Mouse (Mus musculus): ENCODE data around the gene Ddx17. TPM values are rescaled to one million over a fixed set of nuclear protein-coding genes. Genes with fewer than 3 reads are reported as not detected.

Gene Ddx17
- polyA plus RNA-seq, 1 experiment from 2014 or later, result 26.9 TPM

DNA sequence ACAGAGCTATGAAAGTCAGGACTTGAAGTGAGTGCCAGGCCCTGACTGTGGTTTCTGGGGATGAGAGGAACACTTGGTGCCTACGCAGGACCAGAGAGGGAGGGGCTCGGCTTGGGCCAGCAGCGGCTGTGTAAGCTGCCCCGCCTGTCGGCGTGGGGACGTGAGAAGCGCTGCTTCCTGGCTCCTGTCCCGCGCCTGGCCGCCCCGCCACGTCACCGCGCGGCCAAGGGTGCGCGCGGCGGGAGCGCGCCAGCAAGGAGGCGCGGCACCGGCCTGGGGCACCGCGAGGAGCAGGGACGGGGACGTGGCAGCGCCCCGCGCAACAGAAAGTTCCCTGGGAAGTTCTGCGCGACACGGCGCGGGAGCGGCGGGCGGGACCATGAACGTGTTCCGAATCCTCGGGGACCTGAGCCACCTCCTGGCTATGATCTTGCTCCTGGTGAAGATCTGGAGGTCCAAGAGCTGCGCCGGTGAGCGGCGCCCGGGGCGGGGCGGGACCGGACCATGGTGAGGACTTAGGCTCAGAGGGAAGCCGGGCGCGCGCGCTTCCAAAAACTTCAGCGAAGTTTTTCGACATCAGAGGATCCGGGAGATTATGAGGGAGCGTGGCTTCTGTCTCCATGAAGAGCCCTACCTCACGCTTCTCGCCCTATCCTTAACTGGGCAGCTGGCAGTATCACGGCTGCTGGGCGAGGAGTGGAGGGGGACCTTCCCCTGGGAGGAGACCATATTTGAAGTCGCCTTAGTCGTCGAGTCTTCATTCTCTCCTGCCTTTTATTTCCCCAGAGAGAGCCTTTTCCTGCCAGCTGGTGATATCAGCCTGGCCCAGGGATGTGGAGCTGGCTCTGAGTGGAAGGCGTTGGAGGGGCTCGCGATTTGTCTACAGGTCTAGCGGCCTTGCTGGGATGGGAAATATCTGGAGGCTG, 30.1 kb downstream of the Ddx17 start, which contains the start of gene Kdelr3:
Kdelr3 (plus strand) TSS at position 241 of the 926 bp plus-strand sequence.
- H3K4me2 ChIP-seq, result peak within 1 kb of the TSS; percentile 91
- H3K4me1 ChIP-seq, result peaks cover 48% of the 10 kb centered on the region
- WGBS, result under 1% methylated on average over 71 of the region's 71 CpGs
- H3K9ac ChIP-seq, result peak within 1 kb of the TSS; percentile 87
- peak; percentile 32 for ATAC-seq (ENCODE audit: extremely low read depth, insufficient number of reproducible peaks, low FRiP score, low TSS enrichment)
- peak within 1 kb of the TSS; percentile 59 for H3K27ac ChIP-seq (replicated peaks)
- peak within 1 kb of the TSS; percentile 74 for H3K4me3 ChIP-seq
- H3K27me3 ChIP-seq (replicated peaks), result peaks cover 53% of the 10 kb centered on the region
- H3K9me3 ChIP-seq, result no peaks in the 10 kb centered on the region
- H3K36me3 ChIP-seq, result 0 out of 2 replicates have a peak, but pooled peaks cover 4% of the 10 kb centered on the region

- WGBS, result 11% methylated on average over 9 of the region's 9 CpGs
- Histone ChIP-seq H3K27ac (replicated peaks) (no peak overlapping the region), H3K4me3 (no peak overlapping the region), H3K36me3 (no peaks in the 10 kb centered on the region), H3K4me2 (no peak overlapping the region), H3K9ac (no peak overlapping the region), H3K9me3 (no peaks in the 10 kb centered on the region), H3K4me1 (peaks cover 58% of the 10 kb centered on the region), H3K27me3 (replicated peaks) (peaks cover 78% of the 10 kb centered on the region)
- ATAC-seq (ENCODE audit: extremely low read depth, insufficient number of reproducible peaks, low FRiP score, low TSS enrichment), result no peak
Measured at GRCm38 (mm10) chr15:79513940-79514339, 32.6 kb downstream of the Ddx17 start.

DNA sequence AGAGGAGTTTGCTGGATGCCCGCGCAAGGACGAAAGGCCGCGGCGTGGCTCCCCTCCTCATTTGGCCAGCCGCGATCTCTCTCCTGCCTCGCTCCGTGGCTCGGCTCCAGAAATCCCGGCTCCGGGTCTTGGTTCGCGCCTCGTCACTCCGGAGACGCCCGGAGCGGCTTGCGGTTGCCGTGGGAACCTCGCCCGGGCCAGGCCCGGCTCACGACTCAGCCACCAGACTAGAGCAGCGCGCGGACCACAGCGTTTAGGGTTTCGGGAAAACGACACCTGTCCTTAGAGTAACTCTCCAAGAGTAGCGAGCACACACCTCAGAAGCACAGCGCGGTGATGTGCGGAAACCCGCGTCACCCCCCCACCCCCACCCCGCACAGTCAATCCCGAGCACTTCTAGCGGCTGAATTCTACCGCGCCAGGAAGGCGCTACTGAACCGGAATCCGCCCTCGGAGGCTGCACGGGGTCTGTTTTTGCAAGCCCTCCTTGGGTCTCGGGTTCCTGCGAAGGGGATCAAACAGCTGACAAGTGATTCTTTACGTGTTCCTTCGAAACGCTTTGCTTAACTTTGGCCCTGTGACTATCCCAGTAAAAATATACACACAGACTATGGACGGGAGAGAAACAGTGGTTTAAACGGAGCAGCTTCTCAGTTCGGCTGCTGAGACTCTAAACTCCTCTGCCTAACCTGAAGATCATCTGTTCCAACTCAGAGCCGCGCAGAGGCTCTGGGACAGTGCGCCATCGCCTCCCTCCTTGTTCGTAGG, 34.8 kb downstream of the Ddx17 start:
- H3K27ac ChIP-seq (replicated peaks), result no peak overlapping the region
- WGBS, result 3% methylated on average over 61 of the region's 61 CpGs
- peak overlapping the region; percentile 67 for H3K9ac ChIP-seq
- no peaks in the 10 kb centered on the region for H3K9me3 ChIP-seq
- no peaks in the 10 kb centered on the region for H3K36me3 ChIP-seq
- ATAC-seq (ENCODE audit: extremely low read depth, insufficient number of reproducible peaks, low FRiP score, low TSS enrichment), result no peak
- peak overlapping the region; percentile 49 for H3K4me3 ChIP-seq
- H3K27me3 ChIP-seq (replicated peaks), result peaks cover 91% of the 10 kb centered on the region
- peak overlapping the region; percentile 77 for H3K4me2 ChIP-seq
- H3K4me1 ChIP-seq, result peaks cover 39% of the 10 kb centered on the region

GRCm38 (mm10) chr15:79510425-79510824, 36.1 kb downstream of the Ddx17 start:
- Histone ChIP-seq H3K9ac (peak overlapping the region; percentile 10; the same call in 1 of the 2 replicates), H3K4me1 (peaks cover 39% of the 10 kb centered on the region), H3K27ac (replicated peaks) (no peak overlapping the region), H3K36me3 (no peaks in the 10 kb centered on the region), H3K4me3 (no peak overlapping the region), H3K4me2 (peak overlapping the region; percentile 7), H3K27me3 (replicated peaks) (peaks cover 99% of the 10 kb centered on the region), H3K9me3 (no peaks in the 10 kb centered on the region)
- no peak for ATAC-seq (ENCODE audit: extremely low read depth, insufficient number of reproducible peaks, low FRiP score, low TSS enrichment)
- WGBS, result 71% methylated on average over 7 of the region's 7 CpGs

- H3K27ac ChIP-seq (replicated peaks), result no peak overlapping the region
- peaks cover 99% of the 10 kb centered on the region for H3K27me3 ChIP-seq (replicated peaks)
- peaks cover 43% of the 10 kb centered on the region for H3K4me1 ChIP-seq
- H3K36me3 ChIP-seq, result no peaks in the 10 kb centered on the region
- peak overlapping the region; percentile 7 for H3K4me2 ChIP-seq
- no peak overlapping the region for H3K4me3 ChIP-seq
- peak overlapping the region; percentile 10; the same call in 1 of the 2 replicates for H3K9ac ChIP-seq
- H3K9me3 ChIP-seq, result no peaks in the 10 kb centered on the region
- WGBS, result 10% methylated on average over 6 of the region's 6 CpGs
- no peak for ATAC-seq (ENCODE audit: extremely low read depth, insufficient number of reproducible peaks, low FRiP score, low TSS enrichment)
Measured at GRCm38 (mm10) chr15:79509998-79510397, 36.5 kb downstream of the Ddx17 start.

GRCm38 (mm10) chr15:79507055-79507828, 39.3 kb downstream of the Ddx17 start:
- ATAC-seq (ENCODE audit: extremely low read depth, insufficient number of reproducible peaks, low FRiP score, low TSS enrichment), result no peak
- H3K9ac ChIP-seq, result no peak overlapping the region
- H3K27ac ChIP-seq (replicated peaks), result no peak overlapping the region
- H3K9me3 ChIP-seq, result no peaks in the 10 kb centered on the region
- H3K36me3 ChIP-seq, result no peaks in the 10 kb centered on the region
- no peak overlapping the region for H3K4me3 ChIP-seq
- no peak overlapping the region for H3K4me2 ChIP-seq
- H3K4me1 ChIP-seq, result peaks cover 62% of the 10 kb centered on the region
- WGBS, result 47% methylated on average over 26 of the region's 31 CpGs
- H3K27me3 ChIP-seq (replicated peaks), result peaks cover 99% of the 10 kb centered on the region

GRCm38 (mm10) chr15:79506460-79506859, 40.1 kb downstream of the Ddx17 start:
- peaks cover 99% of the 10 kb centered on the region for H3K27me3 ChIP-seq (replicated peaks)
- H3K4me3 ChIP-seq, result no peak overlapping the region
- H3K9me3 ChIP-seq, result no peaks in the 10 kb centered on the region
- H3K36me3 ChIP-seq, result no peaks in the 10 kb centered on the region
- WGBS, result 33% methylated on average over 7 of the region's 7 CpGs
- ATAC-seq (ENCODE audit: extremely low read depth, insufficient number of reproducible peaks, low FRiP score, low TSS enrichment), result no peak
- no peak overlapping the region for H3K9ac ChIP-seq
- peaks cover 57% of the 10 kb centered on the region for H3K4me1 ChIP-seq
- H3K27ac ChIP-seq (replicated peaks), result no peak overlapping the region
- peak overlapping the region; percentile 99; the same call in 1 of the 2 replicates for H3K4me2 ChIP-seq

DNA sequence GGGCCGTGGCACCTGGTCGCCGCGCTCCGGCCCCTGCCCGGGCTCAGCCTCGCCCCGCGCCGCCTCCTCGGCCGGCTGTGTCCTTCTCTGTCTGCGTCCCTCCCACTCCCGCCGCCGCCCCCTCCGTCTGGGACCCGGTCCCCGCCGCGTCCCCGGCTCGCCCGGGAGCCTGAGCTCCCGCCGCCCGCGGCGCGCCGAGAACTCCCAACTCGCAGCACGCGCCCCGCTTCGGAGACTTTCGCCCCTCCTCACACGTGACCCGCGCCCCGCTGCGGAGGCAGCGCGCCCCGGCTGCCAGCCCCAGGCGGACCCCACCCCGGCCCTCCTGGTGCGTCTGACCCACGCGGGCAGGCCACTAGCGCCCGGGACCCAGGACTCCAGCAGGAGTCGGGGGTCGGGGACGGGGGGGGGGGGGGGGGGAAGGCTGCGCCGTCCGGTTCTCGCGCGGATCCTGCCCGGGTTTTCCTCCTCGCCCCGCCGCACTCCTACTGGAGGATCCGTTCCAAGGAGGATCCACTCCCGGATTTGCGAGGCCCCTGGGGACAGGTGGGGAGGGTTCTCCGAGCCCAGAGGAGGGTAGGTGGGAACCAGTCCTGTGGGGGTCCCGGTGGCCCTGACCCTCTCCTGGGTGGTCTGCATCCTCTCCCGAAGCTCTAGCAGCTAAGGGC, 40.8 kb downstream of the Ddx17 start:
- H3K4me1 ChIP-seq, result peaks cover 53% of the 10 kb centered on the region
- no peak overlapping the region for H3K27ac ChIP-seq (replicated peaks)
- H3K9me3 ChIP-seq, result no peaks in the 10 kb centered on the region
- peaks cover 99% of the 10 kb centered on the region for H3K27me3 ChIP-seq (replicated peaks)
- peak overlapping the region; percentile 85 for H3K9ac ChIP-seq
- ATAC-seq (ENCODE audit: extremely low read depth, insufficient number of reproducible peaks, low FRiP score, low TSS enrichment), result no peak
- H3K4me2 ChIP-seq, result peak overlapping the region; percentile 99
- WGBS, result under 1% methylated on average over 46 of the region's 71 CpGs
- peak overlapping the region; percentile 67 for H3K4me3 ChIP-seq
- H3K36me3 ChIP-seq, result no peaks in the 10 kb centered on the region

DNA sequence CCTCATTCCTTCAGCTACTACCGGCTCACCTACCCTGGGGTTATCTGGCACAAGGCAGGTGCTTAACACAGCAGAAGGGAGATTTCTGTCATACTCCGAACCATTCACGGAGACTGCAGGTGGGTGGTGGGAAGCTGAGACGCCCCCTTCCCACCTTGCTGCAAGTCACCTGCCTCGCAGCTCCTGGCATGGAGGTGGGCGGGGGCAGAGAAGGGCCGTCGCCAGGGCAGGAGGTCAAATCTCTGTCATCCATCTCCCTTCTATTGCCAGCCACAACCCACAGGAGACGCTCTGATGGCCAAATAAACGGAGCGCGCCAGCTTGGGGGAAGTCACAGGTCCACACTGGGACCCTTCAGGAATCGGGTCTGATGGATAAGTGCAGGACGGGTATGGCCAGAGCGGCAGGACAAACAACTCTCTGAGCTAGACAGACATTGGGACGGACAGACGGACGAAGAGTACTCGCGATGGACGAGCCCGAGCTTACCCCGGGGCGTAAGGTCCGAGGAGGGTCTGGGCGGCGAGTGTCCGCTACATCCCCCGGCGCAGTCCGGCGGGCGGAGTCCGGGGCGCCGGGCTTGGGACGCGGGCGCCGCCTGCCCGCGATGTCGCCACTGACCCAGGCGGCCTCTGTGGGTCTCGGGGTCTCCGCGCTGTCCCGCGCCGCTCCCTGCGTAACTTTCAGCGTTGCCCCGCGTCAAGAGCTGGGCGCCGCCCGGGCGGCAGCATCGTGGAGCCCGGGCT, 41.7 kb downstream of the Ddx17 start, which contains the start of gene Kcnj4:
Kcnj4 (minus strand) TSS at position 535 of the 746 bp plus-strand sequence.
- Histone ChIP-seq H3K9me3 (no peaks in the 10 kb centered on the region), H3K27ac (replicated peaks) (no peak within 1 kb of the TSS), H3K9ac (peak within 1 kb of the TSS; percentile 85), H3K27me3 (replicated peaks) (peaks cover 98% of the 10 kb centered on the region), H3K4me3 (peak within 1 kb of the TSS; percentile 67), H3K4me1 (peaks cover 53% of the 10 kb centered on the region), H3K4me2 (peak within 1 kb of the TSS; percentile 99), H3K36me3 (no peaks in the 10 kb centered on the region)
- under 1% methylated on average over 60 of the region's 60 CpGs for WGBS
- no peak for ATAC-seq (ENCODE audit: extremely low read depth, insufficient number of reproducible peaks, low FRiP score, low TSS enrichment)

DNA sequence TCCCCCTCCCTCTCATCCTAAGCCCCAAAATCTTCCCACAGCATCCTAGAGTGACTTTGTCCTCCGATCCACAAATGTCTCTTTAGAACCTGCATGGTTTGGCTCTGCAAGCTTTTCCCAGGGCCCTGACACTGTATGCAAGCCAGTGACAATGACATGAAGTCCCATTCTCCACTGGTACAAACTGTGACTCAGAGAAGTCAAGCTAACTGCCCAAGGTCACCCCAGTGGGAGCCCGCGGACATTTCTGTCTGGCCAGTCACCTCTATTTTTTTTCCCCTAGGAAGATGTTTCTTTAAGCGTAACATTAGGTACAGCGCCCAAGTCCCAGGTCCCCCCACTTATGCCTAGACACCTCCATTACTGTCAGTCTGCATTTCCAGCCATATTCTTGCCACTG, 43.1 kb downstream of the Ddx17 start:
- WGBS, result 59% methylated on average over 5 of the region's 5 CpGs
- H3K27ac ChIP-seq (replicated peaks), result no peak overlapping the region
- no peaks in the 10 kb centered on the region for H3K9me3 ChIP-seq
- H3K36me3 ChIP-seq, result no peaks in the 10 kb centered on the region
- ATAC-seq (ENCODE audit: extremely low read depth, insufficient number of reproducible peaks, low FRiP score, low TSS enrichment), result no peak
- no peak overlapping the region for H3K4me3 ChIP-seq
- H3K9ac ChIP-seq, result no peak overlapping the region
- H3K4me2 ChIP-seq, result peak overlapping the region; percentile 46; the same call in 1 of the 2 replicates
- H3K4me1 ChIP-seq, result peaks cover 62% of the 10 kb centered on the region
- H3K27me3 ChIP-seq (replicated peaks), result peaks cover 98% of the 10 kb centered on the region

All from heart, embryonic 13.5 days (tissue).